Mouse (Mus musculus) T-helper 2 cell (primary cell): ENCODE data around the gene Neu2.

Experiments
- in situ Hi-C: fragments of 300-600 bp; cut with MboI, MseI; formaldehyde crosslinking; loops from one replicate; pipeline ENCODE4 v1.15.1; 2025; ENCODE audit warnings: high pct_unique_total_duplicates

Neu2 gene

DNA sequence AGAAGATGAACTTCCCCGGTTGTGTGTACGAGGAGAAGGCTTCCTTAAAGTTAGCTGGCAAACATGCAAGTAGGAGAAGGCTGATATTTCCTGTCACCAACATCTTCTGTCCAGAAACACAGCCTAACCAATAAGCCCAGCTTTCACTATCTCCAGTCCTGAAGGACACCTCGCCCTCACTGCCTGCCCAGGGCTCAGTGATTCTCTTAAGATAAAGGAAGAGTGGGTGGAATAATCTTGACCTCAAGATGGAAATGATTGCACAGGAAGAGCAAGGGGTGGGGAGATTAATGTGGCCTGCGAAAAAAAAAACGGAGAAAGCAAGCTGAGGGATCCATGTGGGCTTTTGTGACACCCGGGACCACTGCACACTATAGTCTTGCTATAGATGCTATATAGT, 136.1 kb downstream of the Neu2 start:
- in situ Hi-C loops = no loop called here
